Mouse (Mus musculus) CH12.LX (cell line): Measurements from ENCODE around the gene Krt83. TPM values are rescaled to one million over a fixed set of nuclear protein-coding genes. Genes with fewer than 3 reads are reported as not detected.

ENCODE experiments used
- DNase-seq: peaks from one replicate; pipeline ENCODE4 v3.0.0-alpha.2; 2013; ENCODE audit errors: extremely low read depth
- H3K27ac ChIP-seq: 2 replicates; pipeline ENCODE4 v1.5.1; 2012; ENCODE audit warnings: low read depth, mild to moderate bottlenecking, control low read depth, moderate library complexity; ENCODE audit not compliant: insufficient read depth
- H3K27me3 ChIP-seq: replicated peaks from 2 replicates; pipeline ENCODE3; 2012; ENCODE audit warnings: inconsistent platforms
- H3K36me3 ChIP-seq, 2 experiments: replicated peaks in 1 of 2; 2 replicates each; pipeline versions ENCODE3 to v1.6.1; 2012; ENCODE audit warnings: inconsistent platforms in 1 of 2, low read length in 1 of 2, mild to moderate bottlenecking in 1 of 2, mixed read lengths in 1 of 2, moderate library complexity in 1 of 2; ENCODE audit not compliant: control insufficient read depth in 1 of 2, insufficient read depth in 1 of 2
- H3K4me1 ChIP-seq, 2 experiments: 2 replicates each; pipeline ENCODE4 v1.6.1; 2012; ENCODE audit warnings: inconsistent platforms in 1 of 2, moderate library complexity in 1 of 2; ENCODE audit not compliant: insufficient read depth in 2 of 2, control insufficient read depth in 1 of 2
- H3K4me2 ChIP-seq: 2 replicates; pipeline ENCODE4 v1.6.1; 2012; ENCODE audit warnings: low read depth, mild to moderate bottlenecking, control low read depth; ENCODE audit not compliant: poor library complexity, insufficient read depth, severe bottlenecking
- H3K4me3 ChIP-seq, 3 experiments: fragments of 150-350 bp in 1 of 3; sonication (generic) in 1 of 3; replicated peaks in 1 of 3; 2 replicates each; pipeline versions ENCODE3 to v1.5.1; 2011 to 2012; ENCODE audit warnings: low read depth in 2 of 3, low read length in 2 of 3, mild to moderate bottlenecking in 2 of 3, moderate library complexity in 2 of 3, control low read depth in 1 of 3, improper control_type of control experiment in 1 of 3, inconsistent platforms in 1 of 3, mixed read lengths in 1 of 3; ENCODE audit not compliant: poor library complexity in 1 of 3
- H3K79me2 ChIP-seq: replicated peaks from 2 replicates; pipeline ENCODE4 v1.6.1; 2012; ENCODE audit warnings: mild to moderate bottlenecking, moderate library complexity; ENCODE audit not compliant: control insufficient read depth, poor library complexity, insufficient read depth, severe bottlenecking; ENCODE audit errors: extremely low read depth
- H3K9ac ChIP-seq: 2 replicates; pipeline ENCODE4 v1.6.1; 2012; ENCODE audit warnings: low read depth, mild to moderate bottlenecking, control low read depth, moderate library complexity; ENCODE audit not compliant: insufficient read depth
- H3K9me3 ChIP-seq: replicated peaks from 2 replicates; pipeline ENCODE3; 2012; ENCODE audit warnings: low read length, inconsistent platforms, mixed read lengths
- CHD2 ChIP-seq: IDR thresholded peaks from 2 replicates; pipeline ENCODE4 v1.6.1; 2011; ENCODE audit warnings: low read length, improper control_type of control experiment
- CTCF ChIP-seq, 2 experiments: IDR thresholded peaks in 1 of 2; conservative IDR thresholded peaks in 1 of 2; 2 replicates each; pipeline ENCODE4 v1.5.1; 2011 to 2012; ENCODE audit warnings: low read depth in 2 of 2, low read length in 2 of 2, improper control_type of control experiment in 1 of 2, inconsistent platforms in 1 of 2, mild to moderate bottlenecking in 1 of 2, moderate library complexity in 1 of 2
- E2F4 ChIP-seq: IDR thresholded peaks from 2 replicates; pipeline ENCODE4 v1.6.1; 2011; ENCODE audit warnings: low read depth, low read length, improper control_type of control experiment; ENCODE audit not compliant: insufficient replicate concordance
- ELF1 ChIP-seq: IDR thresholded peaks from 2 replicates; pipeline ENCODE4 v1.6.1; 2014; ENCODE audit warnings: low read depth, mild to moderate bottlenecking, inconsistent platforms, low read length, improper control_type of control experiment
- ETS1 ChIP-seq: conservative IDR thresholded peaks from 2 replicates; pipeline ENCODE4 v1.6.1; 2012; ENCODE audit warnings: low read depth, mild to moderate bottlenecking, inconsistent platforms, low read length, improper control_type of control experiment, moderate library complexity
- GABPA ChIP-seq: IDR thresholded peaks from 2 replicates; pipeline ENCODE4 v1.6.1; 2012; ENCODE audit warnings: low read depth, low read length, improper control_type of control experiment, inconsistent platforms; ENCODE audit not compliant: insufficient replicate concordance
- IRF4 ChIP-seq: IDR thresholded peaks from 2 replicates; pipeline ENCODE4 v1.6.1; 2014; ENCODE audit warnings: low read depth, mild to moderate bottlenecking, inconsistent platforms, low read length, improper control_type of control experiment
- JUND ChIP-seq: conservative IDR thresholded peaks from 2 replicates; pipeline ENCODE4 v1.6.1; 2011; ENCODE audit warnings: low read depth, low read length, improper control_type of control experiment
- KAT2A ChIP-seq: IDR thresholded peaks from 2 replicates; pipeline ENCODE4 v1.6.1; 2012; ENCODE audit warnings: low read length, improper control_type of control experiment, inconsistent platforms; ENCODE audit not compliant: insufficient replicate concordance
- MAFK ChIP-seq: IDR thresholded peaks from 2 replicates; pipeline ENCODE4 v1.6.1; 2011; ENCODE audit warnings: low read length, improper control_type of control experiment; ENCODE audit not compliant: insufficient replicate concordance
- MEF2A ChIP-seq: IDR thresholded peaks from 2 replicates; pipeline ENCODE4 v1.6.1; 2014; ENCODE audit warnings: low read depth, mild to moderate bottlenecking, inconsistent platforms, low read length, improper control_type of control experiment, borderline replicate concordance
- MXI1 ChIP-seq: IDR thresholded peaks from 2 replicates; pipeline ENCODE4 v1.6.1; 2011; ENCODE audit warnings: mild to moderate bottlenecking, low read depth, low read length, improper control_type of control experiment
- MYC ChIP-seq: IDR thresholded peaks from 2 replicates; pipeline ENCODE4 v1.6.1; 2011; ENCODE audit warnings: low read depth, mild to moderate bottlenecking, improper control_type of control experiment, low read length
- NELFE ChIP-seq: IDR thresholded peaks from 2 replicates; pipeline ENCODE4 v1.6.1; 2011; ENCODE audit warnings: low read depth, low read length, improper control_type of control experiment
- NRF1 ChIP-seq: IDR thresholded peaks from 2 replicates; pipeline ENCODE4 v1.6.1; 2014; ENCODE audit warnings: low read depth, mild to moderate bottlenecking, inconsistent platforms, low read length, improper control_type of control experiment, moderate library complexity
- POLR2A ChIP-seq: IDR thresholded peaks from 2 replicates; pipeline ENCODE4 v1.6.1; 2011; ENCODE audit warnings: low read depth, mild to moderate bottlenecking, improper control_type of control experiment, low read length
- POLR2AphosphoS2 ChIP-seq: IDR thresholded peaks from 2 replicates; pipeline ENCODE4 v1.6.1; 2011; ENCODE audit warnings: low read depth, low read length, improper control_type of control experiment
- RAD21 ChIP-seq: IDR thresholded peaks from 2 replicates; pipeline ENCODE4 v1.6.1; 2011; ENCODE audit warnings: low read depth, mild to moderate bottlenecking, low read length, improper control_type of control experiment, moderate library complexity
- RCOR1 ChIP-seq: conservative IDR thresholded peaks from 2 replicates; pipeline ENCODE4 v1.6.1; 2012; ENCODE audit warnings: low read depth, mild to moderate bottlenecking, inconsistent platforms, low read length, improper control_type of control experiment
- SIN3A ChIP-seq: IDR thresholded peaks from 2 replicates; pipeline ENCODE4 v1.6.1; 2012; ENCODE audit warnings: low read length, improper control_type of control experiment, inconsistent platforms
- SMC3 ChIP-seq: IDR thresholded peaks from 2 replicates; pipeline ENCODE4 v1.6.1; 2011; ENCODE audit warnings: low read depth, low read length, improper control_type of control experiment
- TBP ChIP-seq: conservative IDR thresholded peaks from 2 replicates; pipeline ENCODE4 v1.6.1; 2011; ENCODE audit warnings: low read depth, low read length, improper control_type of control experiment
- UBTF ChIP-seq: IDR thresholded peaks from 2 replicates; pipeline ENCODE4 v1.6.1; 2012; ENCODE audit warnings: low read depth, mild to moderate bottlenecking, inconsistent platforms, low read length, improper control_type of control experiment, moderate library complexity
- USF1 ChIP-seq: IDR thresholded peaks from 2 replicates; pipeline ENCODE4 v1.6.1; 2014; ENCODE audit warnings: low read depth, mild to moderate bottlenecking, inconsistent platforms, low read length, improper control_type of control experiment
- USF2 ChIP-seq: conservative IDR thresholded peaks from 2 replicates; pipeline ENCODE4 v1.6.1; 2011; ENCODE audit warnings: low read depth, low read length, improper control_type of control experiment
- ZNF384 ChIP-seq: IDR thresholded peaks from 2 replicates; pipeline ENCODE4 v1.6.1; 2012; ENCODE audit warnings: low read depth, low read length, improper control_type of control experiment, inconsistent platforms
- dilution Hi-C: fragments of 300-500 bp; cut with MboI; formaldehyde crosslinking; loops from 2 replicates; pipeline ENCODE4 v1.14.3; 2020; ENCODE audit warnings: low sequenced_read_pairs; ENCODE audit not compliant: extremely low pct_unique_long_range_greater_than_20kb, extremely low pct_ligation_motif_present
- in situ Hi-C: fragments of 300-500 bp; cut with MboI; formaldehyde crosslinking; loops from 3 replicates; pipeline ENCODE4 v1.14.3; 2019; ENCODE audit warnings: low sequenced_read_pairs, low pct_ligation_motif_present, low pct_unique_long_range_greater_than_20kb, mixed read lengths
- polyA plus RNA-seq: library from polyadenylated mRNA; unstranded; fragments of >175 nt; gene quantifications from 2 replicates; pipeline ENCODE4 v1.2.1, GENCODE M21; 2012; ENCODE audit warnings: low read depth; ENCODE audit not compliant: insufficient read length
- total RNA-seq, 2 experiments: library from RNA; depleted of rRNA; stranded (reverse); fragments of 300-350 nt in 1 of 2; fragments of >200 nt in 1 of 2; gene quantifications; 2 replicates each; pipeline ENCODE4 v1.2.3; 2012 to 2014

Krt83 gene
- total and polyA plus RNA-seq, 3 experiments = not detected

DNA sequence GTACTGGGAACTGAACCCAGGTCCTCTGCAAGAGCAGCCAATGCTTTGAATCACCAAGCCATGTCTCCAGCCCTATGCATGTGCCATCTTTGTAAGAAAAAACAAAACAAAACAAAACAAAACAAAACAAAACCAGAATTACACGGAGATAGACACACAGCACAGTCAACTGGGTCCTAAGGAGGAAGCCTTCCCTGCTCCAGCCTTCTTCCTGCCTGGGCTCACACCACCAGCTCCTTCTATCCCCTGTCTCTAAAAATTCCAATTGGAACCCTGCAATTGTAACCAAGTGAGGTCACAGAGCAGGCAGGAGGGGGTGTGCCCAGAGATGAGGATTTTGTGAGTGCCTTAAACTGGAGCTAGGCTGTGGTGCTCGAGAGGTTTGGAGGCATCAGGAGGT is 43.9 kb downstream of the Krt83 start, which contains the start of gene Krt88:
Gene Krt88, plus strand, starts transcription at position 301 of the 400 bp plus-strand sequence.
- Histone ChIP-seq H3K79me2 (no peaks in the 10 kb centered on the region), H3K4me3 (no peak within 1 kb of the TSS), H3K36me3 (no peaks in the 10 kb centered on the region), H3K27ac (no peak within 1 kb of the TSS), H3K27me3 (peaks cover 79% of the 10 kb centered on the region), H3K4me1 (no peaks in the 10 kb centered on the region), H3K9me3 (no peaks in the 10 kb centered on the region), H3K4me2 (no peak within 1 kb of the TSS), H3K9ac (no peak within 1 kb of the TSS)
- TF ChIP-seq SMC3 (no peak), GABPA (no peak), POLR2AphosphoS2 (no peak), ETS1 (no peak), MAFK (no peak), MEF2A (no peak), TBP (no peak), ELF1 (no peak), USF1 (no peak), CHD2 (no peak), KAT2A (no peak), CTCF (conservative IDR thresholded peaks at IDR 0.05 in 1 of 2, IDR thresholded peaks at IDR 0.05 in 1 of 2; ENCODE audit: low read depth in 2 of 2, low read length in 2 of 2) (no peak), IRF4 (no peak), RAD21 (no peak), SIN3A (no peak), UBTF (no peak)
- no peak for DNase-seq
- dilution Hi-C loops (no loop called here), in situ Hi-C loops (no loop called here)

DNA sequence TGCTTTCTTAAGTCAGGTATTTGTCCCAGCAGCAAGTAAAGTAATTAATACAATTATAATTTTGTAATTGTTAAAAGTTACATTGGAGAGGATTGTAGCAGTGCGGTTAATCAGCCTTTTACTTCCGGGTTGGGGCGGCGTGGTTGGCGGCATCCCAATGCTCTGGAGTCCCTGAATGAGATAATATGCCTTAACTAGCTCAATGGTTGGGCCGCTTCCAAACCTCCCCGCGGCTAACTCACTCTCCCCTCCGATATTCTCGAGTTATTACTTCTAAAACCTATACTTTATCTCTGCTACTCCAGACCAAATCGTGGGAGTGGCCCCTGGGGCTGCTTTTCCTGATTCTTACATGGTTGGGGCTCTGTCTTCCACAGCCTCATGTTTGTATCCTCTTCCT is 44.7 kb downstream of the Krt83 start:
- no peak for DNase-seq
- Histone ChIP-seq H3K27ac (no peak overlapping the region), H3K9me3 (no peaks in the 10 kb centered on the region), H3K4me3 (no peak overlapping the region), H3K4me2 (no peak overlapping the region), H3K4me1 (no peaks in the 10 kb centered on the region), H3K9ac (no peak overlapping the region), H3K27me3 (peaks cover 80% of the 10 kb centered on the region), H3K36me3 (no peaks in the 10 kb centered on the region), H3K79me2 (no peaks in the 10 kb centered on the region)
- TF ChIP-seq NELFE = no peak
- no peak for TF ChIP-seq UBTF
- TF ChIP-seq KAT2A = no peak
- no peak for TF ChIP-seq E2F4
- TF ChIP-seq RCOR1 = no peak
- TF ChIP-seq MYC = no peak
- TF ChIP-seq JUND = no peak
- TF ChIP-seq POLR2AphosphoS2 = no peak
- no peak for TF ChIP-seq ZNF384
- no peak for TF ChIP-seq MXI1
- no peak for TF ChIP-seq SIN3A
- TF ChIP-seq TBP = no peak
- no peak for TF ChIP-seq NRF1
- TF ChIP-seq USF2 = no peak
- no peak for TF ChIP-seq USF1
- no peak for TF ChIP-seq POLR2A
- in situ Hi-C loops = no loop called here
- dilution Hi-C loops = no loop called here
